Mouse (Mus musculus): ENCODE results near the gene Cpvl. TPM values are rescaled to one million over a fixed set of nuclear protein-coding genes. Genes with fewer than 3 reads are reported as not detected.
A peak's percentile ranks its signal among the peaks of the same experiment; 100 is the strongest.

Gene Cpvl
- polyA plus RNA-seq, 1 experiment from 2014 or later, result 0.09 TPM

- WGBS, result 62% methylated on average over 3 of the region's 3 CpGs
- Histone ChIP-seq H3K9ac (no peak overlapping the region), H3K4me2 (replicated peaks) (no peak overlapping the region), H3K27ac (no peak overlapping the region), H3K4me3 (replicated peaks) (no peak overlapping the region), H3K36me3 (no peaks in the 10 kb centered on the region), H3K4me1 (replicated peaks) (no peaks in the 10 kb centered on the region), H3K9me3 (no peaks in the 10 kb centered on the region), H3K27me3 (replicated peaks) (no peaks in the 10 kb centered on the region)
- ATAC-seq, result no peak
Measured at GRCm38 (mm10) chr6:53992386-53992785, 13.9 kb upstream of the Cpvl start.

GRCm38 (mm10) chr6:53987235-53987634 lies 8.8 kb upstream of the Cpvl start:
- no peak overlapping the region for H3K4me2 ChIP-seq (replicated peaks)

GRCm38 (mm10) chr6:53986273-53986985 lies 8.0 kb upstream of the Cpvl start:
- Histone ChIP-seq H3K36me3 (no peaks in the 10 kb centered on the region), H3K9me3 (no peaks in the 10 kb centered on the region), H3K27ac (no peak overlapping the region), H3K27me3 (replicated peaks) (no peaks in the 10 kb centered on the region), H3K4me2 (replicated peaks) (0 out of 2 replicates have a peak overlapping the region, but pooled peaks have one; percentile 30), H3K4me1 (replicated peaks) (peaks cover 12% of the 10 kb centered on the region; the same call in 1 of the 2 replicates), H3K4me3 (replicated peaks) (no peak overlapping the region), H3K9ac (no peak overlapping the region)
- peak; percentile 62 for ATAC-seq
- WGBS, result 56% methylated on average over 14 of the region's 14 CpGs

More at GRCm38 (mm10) chr6:53987235-53987634, 8.8 kb upstream of the Cpvl start:
- H3K4me3 ChIP-seq (replicated peaks), result no peak overlapping the region
- H3K9me3 ChIP-seq, result no peaks in the 10 kb centered on the region
- no peaks in the 10 kb centered on the region for H3K27me3 ChIP-seq (replicated peaks)
- WGBS, result 84% methylated on average over 3 of the region's 3 CpGs
- H3K27ac ChIP-seq, result no peak overlapping the region
- no peaks in the 10 kb centered on the region for H3K36me3 ChIP-seq
- peak; percentile 43; the same call in 1 of the 2 replicates for ATAC-seq
- peaks cover 5% of the 10 kb centered on the region; the same call in 1 of the 2 replicates for H3K4me1 ChIP-seq (replicated peaks)
- H3K9ac ChIP-seq, result no peak overlapping the region

- ATAC-seq, result no peak
- Histone ChIP-seq H3K4me3 (replicated peaks) (no peak overlapping the region), H3K4me1 (replicated peaks) (peaks cover 14% of the 10 kb centered on the region; the same call in 1 of the 2 replicates), H3K9ac (no peak overlapping the region), H3K4me2 (replicated peaks) (no peak overlapping the region), H3K27ac (no peak overlapping the region), H3K27me3 (replicated peaks) (no peaks in the 10 kb centered on the region), H3K9me3 (no peaks in the 10 kb centered on the region), H3K36me3 (no peaks in the 10 kb centered on the region)
- WGBS, result 58% methylated on average over 6 of the region's 6 CpGs
Measured at GRCm38 (mm10) chr6:53983820-53984219, 5.3 kb upstream of the Cpvl start.

GRCm38 (mm10) chr6:53982612-53983011 lies 4.1 kb upstream of the Cpvl start:
- WGBS, result 44% methylated on average over 4 of the region's 4 CpGs
- Histone ChIP-seq H3K27me3 (replicated peaks) (no peaks in the 10 kb centered on the region), H3K36me3 (no peaks in the 10 kb centered on the region), H3K27ac (no peak overlapping the region), H3K4me1 (replicated peaks) (peaks cover 14% of the 10 kb centered on the region; the same call in 1 of the 2 replicates), H3K9me3 (no peaks in the 10 kb centered on the region), H3K4me3 (replicated peaks) (no peak overlapping the region), H3K9ac (no peak overlapping the region), H3K4me2 (replicated peaks) (no peak overlapping the region)
- no peak; the same call in 1 of the 2 replicates for ATAC-seq

GRCm38 (mm10) chr6:53982047-53982600 lies 3.7 kb upstream of the Cpvl start:
- no peaks in the 10 kb centered on the region for H3K9me3 ChIP-seq
- no peak overlapping the region for H3K4me3 ChIP-seq (replicated peaks)
- H3K4me1 ChIP-seq (replicated peaks), result peaks cover 14% of the 10 kb centered on the region; the same call in 1 of the 2 replicates
- H3K4me2 ChIP-seq (replicated peaks), result no peak overlapping the region
- H3K27me3 ChIP-seq (replicated peaks), result no peaks in the 10 kb centered on the region
- 45% methylated on average over 9 of the region's 9 CpGs for WGBS
- no peaks in the 10 kb centered on the region for H3K36me3 ChIP-seq
- peak; percentile 50 for ATAC-seq
- no peak overlapping the region for H3K27ac ChIP-seq
- no peak overlapping the region for H3K9ac ChIP-seq

GRCm38 (mm10) chr6:53980817-53981480 lies 2.5 kb upstream of the Cpvl start:
- WGBS, result 74% methylated on average over 15 of the region's 15 CpGs
- no peak overlapping the region for H3K4me2 ChIP-seq (replicated peaks)
- no peak overlapping the region for H3K4me3 ChIP-seq (replicated peaks)
- H3K4me1 ChIP-seq (replicated peaks), result peaks cover 14% of the 10 kb centered on the region; the same call in 1 of the 2 replicates
- no peak for ATAC-seq
- H3K9ac ChIP-seq, result no peak overlapping the region
- no peaks in the 10 kb centered on the region for H3K27me3 ChIP-seq (replicated peaks)
- H3K27ac ChIP-seq, result no peak overlapping the region
- H3K36me3 ChIP-seq, result no peaks in the 10 kb centered on the region
- no peaks in the 10 kb centered on the region for H3K9me3 ChIP-seq

- ATAC-seq, result peak; percentile 31; the same call in 1 of the 2 replicates
- no peaks in the 10 kb centered on the region for H3K9me3 ChIP-seq
- H3K36me3 ChIP-seq, result no peaks in the 10 kb centered on the region
- H3K9ac ChIP-seq, result no peak overlapping the region
- peaks cover 14% of the 10 kb centered on the region; the same call in 1 of the 2 replicates for H3K4me1 ChIP-seq (replicated peaks)
- WGBS, result 76% methylated on average over 1 of the region's 1 CpGs
- H3K27ac ChIP-seq, result no peak overlapping the region
- no peaks in the 10 kb centered on the region for H3K27me3 ChIP-seq (replicated peaks)
- H3K4me2 ChIP-seq (replicated peaks), result no peak overlapping the region
- H3K4me3 ChIP-seq (replicated peaks), result no peak overlapping the region
Measured at GRCm38 (mm10) chr6:53974040-53974439, 4.4 kb downstream of the Cpvl start.

- Histone ChIP-seq H3K9ac (no peak overlapping the region), H3K4me2 (replicated peaks) (no peak overlapping the region), H3K4me1 (replicated peaks) (peaks cover 17% of the 10 kb centered on the region; the same call in 1 of the 2 replicates), H3K36me3 (no peaks in the 10 kb centered on the region), H3K27ac (no peak overlapping the region), H3K27me3 (replicated peaks) (no peaks in the 10 kb centered on the region), H3K9me3 (no peaks in the 10 kb centered on the region), H3K4me3 (replicated peaks) (no peak overlapping the region)
- 33% methylated on average over 5 of the region's 5 CpGs for WGBS
- no peak for ATAC-seq
Measured at GRCm38 (mm10) chr6:53973468-53973867, 5.0 kb downstream of the Cpvl start.

- no peak overlapping the region for H3K4me3 ChIP-seq (replicated peaks)
- H3K4me2 ChIP-seq (replicated peaks), result no peak overlapping the region
- H3K36me3 ChIP-seq, result no peaks in the 10 kb centered on the region
- no peak for ATAC-seq
- no peaks in the 10 kb centered on the region for H3K9me3 ChIP-seq
- H3K27ac ChIP-seq, result no peak overlapping the region
- peaks cover 17% of the 10 kb centered on the region; the same call in 1 of the 2 replicates for H3K4me1 ChIP-seq (replicated peaks)
- WGBS, result 78% methylated on average over 12 of the region's 12 CpGs
- no peak overlapping the region for H3K9ac ChIP-seq
- no peaks in the 10 kb centered on the region for H3K27me3 ChIP-seq (replicated peaks)
Measured at GRCm38 (mm10) chr6:53972238-53972743, 6.2 kb downstream of the Cpvl start.

GRCm38 (mm10) chr6:53971729-53972128 lies 6.7 kb downstream of the Cpvl start:
- Histone ChIP-seq H3K4me1 (replicated peaks) (peaks cover 17% of the 10 kb centered on the region; the same call in 1 of the 2 replicates), H3K9ac (no peak overlapping the region), H3K4me2 (replicated peaks) (no peak overlapping the region), H3K9me3 (no peaks in the 10 kb centered on the region), H3K27ac (no peak overlapping the region), H3K4me3 (replicated peaks) (no peak overlapping the region), H3K27me3 (replicated peaks) (no peaks in the 10 kb centered on the region), H3K36me3 (no peaks in the 10 kb centered on the region)
- ATAC-seq, result no peak
- WGBS, result 49% methylated on average over 3 of the region's 3 CpGs

- no peaks in the 10 kb centered on the region for H3K9me3 ChIP-seq
- 81% methylated on average over 10 of the region's 10 CpGs for WGBS
- H3K36me3 ChIP-seq, result no peaks in the 10 kb centered on the region
- H3K9ac ChIP-seq, result no peak overlapping the region
- no peaks in the 10 kb centered on the region for H3K27me3 ChIP-seq (replicated peaks)
- H3K4me3 ChIP-seq (replicated peaks), result no peak overlapping the region
- no peak overlapping the region for H3K4me2 ChIP-seq (replicated peaks)
- no peak overlapping the region for H3K27ac ChIP-seq
- no peak for ATAC-seq
- peaks cover 22% of the 10 kb centered on the region; the same call in 1 of the 2 replicates for H3K4me1 ChIP-seq (replicated peaks)
Measured at GRCm38 (mm10) chr6:53969081-53969480, 9.4 kb downstream of the Cpvl start.

Measured in intestine, embryonic 15.5 days (tissue).